Mouse (Mus musculus): ENCODE measurements around the gene Sez6l. TPM values are rescaled to one million over a fixed set of nuclear protein-coding genes. Genes with fewer than 3 reads are reported as not detected.

Sez6l gene
- total and polyA plus RNA-seq, 3 experiments = not detected

DNA sequence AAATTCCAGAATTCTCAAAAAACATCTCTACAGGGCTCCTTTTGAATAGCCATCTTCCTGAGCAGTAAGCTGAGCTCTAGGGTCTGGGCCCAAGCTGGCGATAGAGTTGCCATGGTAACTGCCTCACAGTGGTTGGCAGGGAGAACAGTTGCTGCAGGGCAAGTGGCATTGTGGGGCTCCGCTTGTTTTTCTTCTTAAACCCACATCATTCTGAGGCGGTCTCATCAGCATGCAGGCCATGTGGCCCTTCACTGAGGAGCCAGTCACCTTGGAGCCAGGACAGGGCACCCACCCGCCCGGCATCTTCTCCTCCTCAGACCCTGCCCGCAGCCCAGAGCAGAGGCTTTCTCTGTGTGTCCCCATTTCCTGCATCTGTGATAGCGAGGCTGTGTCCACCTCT, 205.1 kb downstream of the Sez6l start:
- Histone ChIP-seq H3K4me3 (replicated peaks in 1 of 3; ENCODE audit: low read depth in 2 of 3, low read length in 2 of 3, poor library complexity in 1 of 3) (no peak overlapping the region), H3K9me3 (replicated peaks; ENCODE audit: low read length) (no peaks in the 10 kb centered on the region), H3K79me2 (replicated peaks; ENCODE audit: control insufficient read depth, extremely low read depth, insufficient read depth, poor library complexity, severe bottlenecking) (no peaks in the 10 kb centered on the region), H3K36me3 (replicated peaks in 1 of 2; ENCODE audit: control insufficient read depth in 1 of 2, insufficient read depth in 1 of 2, low read length in 1 of 2) (peaks cover 75 to 98% of the 10 kb centered on the region in 2 experiments), H3K9ac (ENCODE audit: insufficient read depth, low read depth) (no peak overlapping the region), H3K27me3 (replicated peaks) (no peaks in the 10 kb centered on the region), H3K4me1 (ENCODE audit: control insufficient read depth in 1 of 2, insufficient read depth in 2 of 2) (no peaks in the 10 kb centered on the region), H3K4me2 (ENCODE audit: insufficient read depth, low read depth, poor library complexity, severe bottlenecking) (no peak overlapping the region), H3K27ac (ENCODE audit: insufficient read depth, low read depth) (no peak overlapping the region)
- TF ChIP-seq TCF12 (IDR thresholded peaks at IDR 0.05; ENCODE audit: low read depth, low read length) (no peak), ZKSCAN1 (IDR thresholded peaks at IDR 0.05; ENCODE audit: borderline replicate concordance, low read depth, low read length) (no peak), UBTF (IDR thresholded peaks at IDR 0.05; ENCODE audit: low read depth, low read length) (no peak), ZMIZ1 (IDR thresholded peaks at IDR 0.05; ENCODE audit: low read depth, low read length) (no peak), SMC3 (IDR thresholded peaks at IDR 0.05; ENCODE audit: low read depth, low read length) (no peak)
- no peak for DNase-seq (ENCODE audit: extremely low read depth)
- in situ Hi-C loops (cut with MboI; ENCODE audit: low pct_ligation_motif_present, low pct_unique_long_range_greater_than_20kb, low sequenced_read_pairs) (no loop called here), dilution Hi-C loops (cut with MboI; ENCODE audit: extremely low pct_ligation_motif_present, extremely low pct_unique_long_range_greater_than_20kb, low sequenced_read_pairs) (no loop called here)

DNA sequence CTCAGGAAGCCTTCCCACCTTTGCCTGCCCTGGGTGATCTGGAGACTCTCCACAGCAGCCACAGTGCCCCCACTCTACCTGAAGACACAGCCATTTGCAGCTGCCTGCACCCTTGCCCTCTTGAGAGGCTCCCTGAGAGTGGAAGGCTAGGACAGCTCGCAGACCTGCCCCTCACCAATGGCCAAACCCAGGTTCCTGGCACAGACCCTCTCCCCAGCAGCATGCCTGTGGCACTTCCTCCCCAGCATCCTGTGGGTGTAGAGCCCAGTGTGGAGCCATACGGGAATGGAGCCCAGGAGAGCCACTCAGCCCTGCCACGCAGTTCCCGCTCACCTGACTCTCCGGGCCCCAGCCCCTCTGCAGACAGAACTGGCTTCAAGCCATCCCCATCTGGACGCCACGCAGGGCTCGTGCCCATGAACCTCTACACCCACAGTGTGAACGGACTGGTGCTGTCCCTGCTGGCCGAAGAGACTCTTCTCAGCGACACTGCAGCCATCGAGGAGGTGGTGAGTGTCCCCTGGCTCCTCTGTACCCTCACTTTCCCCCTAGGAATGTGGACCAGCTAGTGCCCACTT, 206.7 kb downstream of the Sez6l start:
- Histone ChIP-seq H3K4me3 (replicated peaks in 1 of 3; ENCODE audit: low read depth in 2 of 3, low read length in 2 of 3, poor library complexity in 1 of 3) (no peak overlapping the region), H3K27me3 (replicated peaks) (no peaks in the 10 kb centered on the region), H3K9ac (ENCODE audit: insufficient read depth, low read depth) (no peak overlapping the region), H3K9me3 (replicated peaks; ENCODE audit: low read length) (no peaks in the 10 kb centered on the region), H3K36me3 (replicated peaks in 1 of 2; ENCODE audit: control insufficient read depth in 1 of 2, insufficient read depth in 1 of 2, low read length in 1 of 2) (peaks cover 79 to 92% of the 10 kb centered on the region in 2 experiments), H3K27ac (ENCODE audit: insufficient read depth, low read depth) (no peak overlapping the region), H3K4me2 (ENCODE audit: insufficient read depth, low read depth, poor library complexity, severe bottlenecking) (no peak overlapping the region), H3K79me2 (replicated peaks; ENCODE audit: control insufficient read depth, extremely low read depth, insufficient read depth, poor library complexity, severe bottlenecking) (no peaks in the 10 kb centered on the region), H3K4me1 (ENCODE audit: control insufficient read depth in 1 of 2, insufficient read depth in 2 of 2) (no peaks in the 10 kb centered on the region)
- dilution Hi-C loops (cut with MboI; ENCODE audit: extremely low pct_ligation_motif_present, extremely low pct_unique_long_range_greater_than_20kb, low sequenced_read_pairs) = no loop called here
- TF ChIP-seq JUND (conservative IDR thresholded peaks at IDR 0.05; ENCODE audit: low read depth, low read length) (no peak), GABPA (IDR thresholded peaks at IDR 0.05; ENCODE audit: insufficient replicate concordance, low read depth, low read length) (no peak), EP300 (IDR thresholded peaks at IDR 0.05; ENCODE audit: low read length) (no peak), MAFK (IDR thresholded peaks at IDR 0.05; ENCODE audit: insufficient replicate concordance, low read length) (no peak), CTCF (conservative IDR thresholded peaks at IDR 0.05 in 1 of 2, IDR thresholded peaks at IDR 0.05 in 1 of 2; ENCODE audit: low read depth in 2 of 2, low read length in 2 of 2) (no peak), KAT2A (IDR thresholded peaks at IDR 0.05; ENCODE audit: insufficient replicate concordance, low read length) (no peak), BHLHE40 (IDR thresholded peaks at IDR 0.05; ENCODE audit: low read depth, low read length) (no peak), POLR2A (IDR thresholded peaks at IDR 0.05; ENCODE audit: low read depth, low read length) (no peak), MAX (IDR thresholded peaks at IDR 0.05; ENCODE audit: low read length) (no peak), ZMIZ1 (IDR thresholded peaks at IDR 0.05; ENCODE audit: low read depth, low read length) (no peak), PAX5 (IDR thresholded peaks at IDR 0.05; ENCODE audit: low read length) (no peak), NELFE (IDR thresholded peaks at IDR 0.05; ENCODE audit: low read depth, low read length) (no peak), RAD21 (IDR thresholded peaks at IDR 0.05; ENCODE audit: low read depth, low read length) (no peak), JUN (IDR thresholded peaks at IDR 0.05; ENCODE audit: insufficient read depth, low read depth, low read length) (no peak), UBTF (IDR thresholded peaks at IDR 0.05; ENCODE audit: low read depth, low read length) (no peak), RCOR1 (conservative IDR thresholded peaks at IDR 0.05; ENCODE audit: low read depth, low read length) (no peak), ZNF384 (IDR thresholded peaks at IDR 0.05; ENCODE audit: low read depth, low read length) (no peak), CHD1 (IDR thresholded peaks at IDR 0.05; ENCODE audit: low read depth, low read length) (no peak), POLR2AphosphoS2 (IDR thresholded peaks at IDR 0.05; ENCODE audit: low read depth, low read length) (no peak), TBP (conservative IDR thresholded peaks at IDR 0.05; ENCODE audit: low read depth, low read length) (no peak)
- DNase-seq (ENCODE audit: extremely low read depth) = no peak
- in situ Hi-C loops (cut with MboI; ENCODE audit: low pct_ligation_motif_present, low pct_unique_long_range_greater_than_20kb, low sequenced_read_pairs) = no loop called here
